ENCODE assay signal across 16 mouse cellular contexts in genomic region chr3:144141786-144142185, GRCm38 (mm10).
DNase-seq lines count a peak whose midpoint lies in the region; ATAC-seq lines count a peak whose summit lies in the region.
"Had no signal": no experiment of that assay in that cellular context is flagged by ENCODE, and none has a peak within 500 bp of the region (broad histone marks: within the 10 kb centered on the region; RNA-seq: fewer than 3 reads in every experiment).

No protein-coding gene starts in this region.

- no peak for DNase-seq in frontal cortex, postnatal 10 days (ENCODE audit: low spot score in 2 of 2)
- DNase-seq in right cerebral cortex, adult 18-20 months, result peak; percentile 38
- no peak for DNase-seq in right cerebral cortex, postnatal 14 days
- DNase-seq in layer of hippocampus, postnatal 14 days (ENCODE audit: low spot score in 2 of 2), result peak; percentile 41 to 47
- DNase-seq in telencephalon, adult 2 months (ENCODE audit: low read depth, low spot score), result peak; percentile 40
- no peak for DNase-seq in adrenal gland, adult (ENCODE audit: inconsistent age in 2 of 2, low spot score in 1 of 2)
- no peak for DNase-seq in adrenal gland, postnatal 36 days
- DNase-seq: cerebellum, adult 2 months; heart, adult 2 months; heart, postnatal 10 days; kidney, adult 11 months; kidney, postnatal 14 days; lung, embryonic 14.5 days had no signal

- ATAC-seq in frontal cortex, adult (ENCODE audit: low TSS enrichment), result peak; percentile 90
- ATAC-seq: hindbrain, embryonic 16.5 days; midbrain, embryonic 13.5 days had no signal

Comparison
In these comparisons a context has a peak if more than half of its experiments do, and no peak if none do; other contexts are left out.
1. DNase-seq: peak in right cerebral cortex, adult 18-20 months (single experiment), layer of hippocampus, postnatal 14 days (2 of 2) and telencephalon, adult 2 months (single experiment); none in frontal cortex, postnatal 10 days (0 of 2), right cerebral cortex, postnatal 14 days (single experiment), adrenal gland, adult (0 of 2) and adrenal gland, postnatal 36 days (0 of 2).